Mouse (Mus musculus): ENCODE results near the gene Gm26897. TPM values are rescaled to one million over a fixed set of nuclear protein-coding genes. Genes with fewer than 3 reads are reported as not detected.

Gene Gm26897
- polyA plus RNA-seq, 1 experiment from 2014 or later = not detected

DNA sequence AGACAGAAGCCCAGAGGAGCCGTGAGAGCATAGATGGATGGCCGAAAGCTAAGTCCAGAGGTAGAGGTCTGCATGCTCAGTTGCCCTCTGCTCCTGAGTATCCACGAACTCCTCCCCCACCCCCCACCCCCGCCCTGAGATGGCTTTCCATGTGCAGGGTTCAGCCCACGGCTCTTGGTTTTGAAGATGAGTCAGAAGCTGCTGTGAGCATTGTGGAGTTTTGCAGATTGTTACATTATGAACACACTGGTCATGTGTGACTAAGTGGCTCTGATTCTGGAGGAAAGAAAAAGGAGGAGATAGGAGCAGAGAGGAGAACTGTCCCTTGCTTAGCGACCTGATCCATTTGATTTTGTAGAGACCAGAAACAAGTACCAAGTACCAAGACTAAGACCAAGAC, 42.5 kb downstream of the Gm26897 start:
- ATAC-seq (ENCODE audit: low FRiP score, low read depth) = no peak
- 86% methylated on average over 6 of the region's 6 CpGs for WGBS
- Histone ChIP-seq H3K27ac (replicated peaks) (no peak overlapping the region), H3K4me3 (no peak overlapping the region), H3K36me3 (no peaks in the 10 kb centered on the region), H3K4me1 (peaks cover 29% of the 10 kb centered on the region), H3K27me3 (peaks cover 7% of the 10 kb centered on the region), H3K9me3 (no peaks in the 10 kb centered on the region), H3K4me2 (replicated peaks) (no peak overlapping the region), H3K9ac (replicated peaks) (no peak overlapping the region)

DNA sequence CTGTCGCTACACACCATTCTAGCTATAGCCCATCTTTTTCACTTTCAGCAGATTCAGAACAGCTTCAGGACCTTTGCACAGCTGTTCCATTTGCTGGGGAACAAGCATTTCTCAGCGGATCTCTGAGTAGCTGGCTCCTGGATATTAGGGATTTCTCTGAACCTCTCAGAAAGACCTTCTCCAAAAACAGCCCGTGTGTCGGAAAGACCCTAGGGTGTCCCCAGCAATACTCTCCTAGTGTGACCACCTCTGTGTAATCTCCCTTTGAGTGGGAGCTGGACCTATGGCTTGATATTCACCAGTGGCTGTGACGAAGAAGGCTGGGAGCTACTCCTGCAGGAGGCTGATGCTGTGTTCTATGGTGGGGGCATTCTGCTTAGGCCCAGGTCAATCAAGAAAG, 44.4 kb downstream of the Gm26897 start:
- Histone ChIP-seq H3K36me3 (no peaks in the 10 kb centered on the region), H3K27me3 (peaks cover 7% of the 10 kb centered on the region), H3K9ac (replicated peaks) (no peak overlapping the region), H3K27ac (replicated peaks) (no peak overlapping the region), H3K4me3 (no peak overlapping the region), H3K4me1 (peaks cover 12% of the 10 kb centered on the region), H3K9me3 (no peaks in the 10 kb centered on the region), H3K4me2 (replicated peaks) (no peak overlapping the region)
- WGBS = 69% methylated on average over 5 of the region's 5 CpGs
- ATAC-seq (ENCODE audit: low FRiP score, low read depth) = no peak

DNA sequence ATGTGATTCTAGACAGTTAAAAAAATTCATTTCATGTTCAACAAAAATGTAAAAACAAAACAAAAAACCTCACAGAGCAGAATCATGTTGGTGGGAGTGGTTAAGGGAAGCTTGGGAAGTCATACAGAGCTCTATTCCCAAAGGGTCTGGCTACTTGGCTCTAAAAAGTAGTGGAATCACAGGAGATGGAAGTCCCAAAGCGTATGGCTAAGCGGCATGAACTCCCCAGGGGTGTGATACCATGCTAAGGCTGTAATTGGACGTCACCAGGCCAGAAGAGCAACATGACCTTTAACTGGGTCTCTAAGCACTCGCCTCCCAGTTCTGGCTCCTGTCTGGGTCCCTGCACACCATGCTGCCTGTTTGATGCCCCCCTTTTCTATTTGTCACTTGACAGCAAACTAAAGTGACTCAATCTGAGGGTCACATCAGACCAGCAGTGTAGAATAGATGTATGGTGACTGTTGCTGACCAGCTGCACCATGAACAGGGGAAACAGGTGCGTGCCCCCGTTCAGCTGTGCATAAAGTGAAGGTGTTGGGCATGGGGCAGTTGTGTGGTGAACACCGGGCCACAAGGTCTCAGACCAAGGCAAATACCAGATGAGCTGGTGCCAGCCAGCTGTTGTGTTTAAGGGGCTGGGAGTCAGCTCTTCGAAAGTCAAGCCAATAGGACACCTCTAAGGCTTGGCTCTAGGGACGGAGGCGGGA, 46.2 kb downstream of the Gm26897 start:
- no peaks in the 10 kb centered on the region; the same call in 1 of the 2 replicates for H3K4me1 ChIP-seq
- no peak overlapping the region for H3K4me2 ChIP-seq (replicated peaks)
- no peak overlapping the region for H3K9ac ChIP-seq (replicated peaks)
- no peak for ATAC-seq (ENCODE audit: low FRiP score, low read depth)
- WGBS = 90% methylated on average over 10 of the region's 10 CpGs
- no peak overlapping the region for H3K27ac ChIP-seq (replicated peaks)
- no peak overlapping the region for H3K4me3 ChIP-seq
- no peaks in the 10 kb centered on the region for H3K36me3 ChIP-seq
- no peaks in the 10 kb centered on the region for H3K9me3 ChIP-seq
- no peaks in the 10 kb centered on the region; the same call in 1 of the 2 replicates for H3K27me3 ChIP-seq

Data from midbrain, embryonic 12.5 days (tissue).